Mouse (Mus musculus) stomach, embryonic 16.5 days (tissue): ENCODE data around the gene Top3a. TPM values are rescaled to one million over a fixed set of nuclear protein-coding genes. Genes with fewer than 3 reads are reported as not detected.

ENCODE experiments used
- microRNA-seq: library from miRNA; unstranded; fragments of <30 nt; microRNA quantifications from one replicate; pipeline ENCODE4, GENCODE M21; 2016
- polyA plus RNA-seq: library from polyadenylated mRNA; unstranded; fragments of >200 nt; fragmentation: Nextera tagmentation; extraction: Ambion mirVana; gene quantifications from 2 replicates; pipeline ENCODE4 v1.2.1, GENCODE M21; 2015

Top3a gene
- polyA plus RNA-seq, 1 experiment from 2014 or later, result 13.0 TPM

Small RNA genes lying within 50 kb of the gene (microRNA-seq; reads per million reads assigned to microRNA genes)
- gene Mir5100, result 2.0 reads per million, percentile 7 among the genes with 10 or more reads in this experiment

Other genes with a start within 250 kb of the Top3a start
- gene Alkbh5, start 241.0 kb downstream of the Top3a start, polyA plus RNA-seq, result 26.3 and 26.7 TPM in 2 replicates
- 43.2 and 46.7 TPM in 2 replicates for gene Llgl1, start 77.6 kb downstream of the Top3a start, polyA plus RNA-seq
- 87.7 and 97.6 TPM in 2 replicates for gene Flii, start 50.1 kb downstream of the Top3a start, polyA plus RNA-seq
- gene Mief2, start 49.0 kb downstream of the Top3a start, polyA plus RNA-seq, result 11.2 and 13.2 TPM in 2 replicates
- 5.6 and 6.1 TPM in 2 replicates for gene Smcr8, start 159 bp upstream of the Top3a start, polyA plus RNA-seq
- gene Shmt1, start 34.4 kb upstream of the Top3a start, polyA plus RNA-seq, result 68.3 and 69.8 TPM in 2 replicates
- 42.8 and 43.6 TPM in 2 replicates for gene Dhrs7b, start 53.3 kb upstream of the Top3a start, polyA plus RNA-seq
- gene Tmem11, start 101.9 kb upstream of the Top3a start, polyA plus RNA-seq, result 58.7 and 60.1 TPM in 2 replicates
- gene Natd1, start 137.4 kb upstream of the Top3a start, polyA plus RNA-seq, result 11.0 and 13.8 TPM in 2 replicates
- gene Map2k3, start 154.7 kb upstream of the Top3a start, polyA plus RNA-seq, result 119 and 132 TPM in 2 replicates
- 0.41 and 0.93 TPM in 2 replicates for gene Kcnj12, start 245.2 kb upstream of the Top3a start, polyA plus RNA-seq